20 mouse cellular contexts compared by ENCODE assay signal in genomic region chr12:36913364-36913763, GRCm38 (mm10).
DNase-seq lines count a peak whose midpoint lies in the region; ATAC-seq and TF ChIP-seq lines count a peak whose summit lies in the region.
"Had no signal": no experiment of that assay in that cellular context is flagged by ENCODE, and none has a peak within 500 bp of the region (broad histone marks: within the 10 kb centered on the region; RNA-seq: fewer than 3 reads in every experiment).

No protein-coding gene starts in this region.

- H3K27ac ChIP-seq in hindbrain, embryonic 15.5 days (replicated peaks), result no peak overlapping the region
- no peak overlapping the region for H3K27ac ChIP-seq in hindbrain, embryonic 10.5 days
- H3K27ac ChIP-seq in neural tube, embryonic 13.5 days (replicated peaks), result no peak overlapping the region
- H3K27ac ChIP-seq in hindbrain, postnatal 0 days, result no peak overlapping the region
- H3K27ac ChIP-seq: limb, embryonic 15.5 days; neural tube, embryonic 12.5 days; stomach, postnatal 0 days had no signal

- H3K4me1 ChIP-seq in hindbrain, embryonic 15.5 days (replicated peaks), result 0 out of 2 replicates have a peak, but pooled peaks cover 2% of the 10 kb centered on the region
- H3K4me1 ChIP-seq in hindbrain, embryonic 10.5 days (replicated peaks), result peaks cover 14% of the 10 kb centered on the region; the same call in 1 of the 2 replicates
- peaks cover 8% of the 10 kb centered on the region for H3K4me1 ChIP-seq in neural tube, embryonic 13.5 days (replicated peaks)
- no peaks in the 10 kb centered on the region for H3K4me1 ChIP-seq in hindbrain, postnatal 0 days (ENCODE audit: insufficient read depth, low read length)
- H3K4me1 ChIP-seq: limb, embryonic 15.5 days had no signal

- no peaks in the 10 kb centered on the region for H3K27me3 ChIP-seq in hindbrain, embryonic 15.5 days
- H3K27me3 ChIP-seq in hindbrain, embryonic 10.5 days (ENCODE audit: insufficient read depth, poor library complexity, severe bottlenecking), result no peaks in the 10 kb centered on the region
- no peaks in the 10 kb centered on the region for H3K27me3 ChIP-seq in neural tube, embryonic 13.5 days
- H3K27me3 ChIP-seq in hindbrain, postnatal 0 days (ENCODE audit: insufficient read depth, low read length), result no peaks in the 10 kb centered on the region
- H3K27me3 ChIP-seq: limb, embryonic 15.5 days; neural tube, embryonic 12.5 days had no signal

- DNase-seq in hindbrain, embryonic 10.5 days (ENCODE audit: low spot score), result no peak
- DNase-seq in neural tube, embryonic 10.5 days (ENCODE audit: extremely low spot score, low spot score), result no peak
- DNase-seq in hindbrain, postnatal 0 days (ENCODE audit: low spot score), result peak; percentile 64
- no peak for DNase-seq in ovary, postnatal 36 days (ENCODE audit: low spot score)
- DNase-seq in cerebellum, adult 8-10 months, result no peak
- no peak for DNase-seq in kidney, postnatal 10 days
- DNase-seq: adrenal gland, postnatal 36 days; cerebellum, adult 18-20 months; embryo, embryonic 11 days; heart, adult 11 months; kidney, postnatal 25 days; layer of hippocampus, postnatal 36 days; lung, adult 2 months had no signal

- no peaks in the 10 kb centered on the region for H3K36me3 ChIP-seq in hindbrain, embryonic 15.5 days
- no peaks in the 10 kb centered on the region for H3K36me3 ChIP-seq in hindbrain, embryonic 10.5 days
- H3K36me3 ChIP-seq in neural tube, embryonic 13.5 days, result no peaks in the 10 kb centered on the region
- H3K36me3 ChIP-seq in hindbrain, postnatal 0 days (ENCODE audit: insufficient read depth, low read length), result no peaks in the 10 kb centered on the region
- H3K36me3 ChIP-seq: G1E; limb, embryonic 15.5 days; neural tube, embryonic 12.5 days had no signal

- no peaks in the 10 kb centered on the region for H3K9me3 ChIP-seq in hindbrain, embryonic 15.5 days
- H3K9me3 ChIP-seq in hindbrain, embryonic 10.5 days, result no peaks in the 10 kb centered on the region
- H3K9me3 ChIP-seq in neural tube, embryonic 13.5 days, result no peaks in the 10 kb centered on the region
- no peaks in the 10 kb centered on the region for H3K9me3 ChIP-seq in hindbrain, postnatal 0 days (ENCODE audit: low read length)
- H3K9me3 ChIP-seq: G1E; limb, embryonic 15.5 days; neural tube, embryonic 12.5 days had no signal

- peak; percentile 68; the same call in 1 of the 2 replicates for ATAC-seq in hindbrain, embryonic 15.5 days (ENCODE audit: low FRiP score, low read depth)
- ATAC-seq in neural tube, embryonic 13.5 days (ENCODE audit: low read depth), result peak; percentile 61
- ATAC-seq in hindbrain, postnatal 0 days, result no peak
- ATAC-seq: inflammation-experienced regulatory T-cells, adult 6 months had no signal

- no peak overlapping the region for H3K4me2 ChIP-seq in hindbrain, embryonic 15.5 days
- H3K4me2 ChIP-seq in neural tube, embryonic 13.5 days, result no peak overlapping the region
- no peak overlapping the region for H3K4me2 ChIP-seq in hindbrain, postnatal 0 days (ENCODE audit: low read depth, low read length)
- H3K4me2 ChIP-seq: limb, embryonic 15.5 days; neural tube, embryonic 12.5 days had no signal

- no peak overlapping the region for H3K9ac ChIP-seq in hindbrain, embryonic 15.5 days
- no peak overlapping the region for H3K9ac ChIP-seq in neural tube, embryonic 13.5 days
- H3K9ac ChIP-seq in hindbrain, postnatal 0 days (replicated peaks; ENCODE audit: low read length), result no peak overlapping the region
- H3K9ac ChIP-seq: limb, embryonic 15.5 days; neural tube, embryonic 12.5 days had no signal

- no peak for TF ChIP-seq CTCF in hindbrain, postnatal 0 days (IDR thresholded peaks at IDR 0.05; ENCODE audit: low read depth)

- H3K4me3 ChIP-seq in hindbrain, embryonic 15.5 days, result no peak overlapping the region
- no peak overlapping the region for H3K4me3 ChIP-seq in hindbrain, embryonic 10.5 days
- no peak overlapping the region for H3K4me3 ChIP-seq in neural tube, embryonic 13.5 days
- H3K4me3 ChIP-seq in hindbrain, postnatal 0 days (ENCODE audit: low read length), result no peak overlapping the region
- H3K4me3 ChIP-seq: limb, embryonic 15.5 days; neural tube, embryonic 12.5 days had no signal
